Mouse (Mus musculus): ENCODE results near the gene Stambpl1.

Stambpl1 gene

GRCm38 (mm10) chr19:34284383-34284782, 92.4 kb downstream of the Stambpl1 start:
- DNase-seq (ENCODE audit: low spot score): no peak

- DNase-seq (ENCODE audit: low spot score): no peak
Observed at GRCm38 (mm10) chr19:34284826-34285225, 92.8 kb downstream of the Stambpl1 start.

- no peak for DNase-seq (ENCODE audit: low spot score)
Observed at GRCm38 (mm10) chr19:34287221-34287620, 95.2 kb downstream of the Stambpl1 start.

- no peak for DNase-seq (ENCODE audit: low spot score)
Observed at GRCm38 (mm10) chr19:34287656-34288415, 95.8 kb downstream of the Stambpl1 start.

- no peak for DNase-seq (ENCODE audit: low spot score)
Observed at GRCm38 (mm10) chr19:34288696-34289095, 96.7 kb downstream of the Stambpl1 start.

Data from layer of hippocampus, adult 9-10 months (tissue).